Mouse (Mus musculus): ENCODE measurements around the gene Tamm41.

The Tamm41 gene

GRCm38 (mm10) chr6:115027485-115027992 lies 10.1 kb downstream of the Tamm41 start:
- DNase-seq (ENCODE audit: low spot score in 2 of 2) = no peak

- DNase-seq (ENCODE audit: low spot score in 2 of 2) = no peak
These were observed 14.8 kb downstream of the Tamm41 start for GRCm38 (mm10) chr6:115022876-115023275.

GRCm38 (mm10) chr6:115015461-115015860 lies 22.2 kb downstream of the Tamm41 start:
- DNase-seq (ENCODE audit: low spot score in 2 of 2) = no peak

- DNase-seq (ENCODE audit: low spot score in 2 of 2) = no peak
These were observed 24.1 kb downstream of the Tamm41 start for GRCm38 (mm10) chr6:115013574-115013973.

GRCm38 (mm10) chr6:115011792-115012191 lies 25.9 kb downstream of the Tamm41 start:
- no peak for DNase-seq (ENCODE audit: low spot score in 2 of 2)

- no peak for DNase-seq (ENCODE audit: low spot score in 2 of 2)
These were observed 26.9 kb downstream of the Tamm41 start for GRCm38 (mm10) chr6:115010815-115011214.

- DNase-seq (ENCODE audit: low spot score in 2 of 2) = no peak
These were observed 27.4 kb downstream of the Tamm41 start for GRCm38 (mm10) chr6:115010304-115010703.

- peak; percentile 34 to 73 for DNase-seq (ENCODE audit: low spot score in 2 of 2)
These were observed 29.9 kb downstream of the Tamm41 start for GRCm38 (mm10) chr6:115007728-115008127.

- no peak for DNase-seq (ENCODE audit: low spot score in 2 of 2)
These were observed 30.7 kb downstream of the Tamm41 start for GRCm38 (mm10) chr6:115006948-115007347.

GRCm38 (mm10) chr6:115006065-115006464 lies 31.6 kb downstream of the Tamm41 start:
- no peak for DNase-seq (ENCODE audit: low spot score in 2 of 2)

- DNase-seq (ENCODE audit: low spot score in 2 of 2) = no peak
These were observed 32.3 kb downstream of the Tamm41 start for GRCm38 (mm10) chr6:115005351-115005890.

- no peak for DNase-seq (ENCODE audit: low spot score in 2 of 2)
These were observed 33.0 kb downstream of the Tamm41 start for GRCm38 (mm10) chr6:115004636-115005035.

- no peak for DNase-seq (ENCODE audit: low spot score in 2 of 2)
These were observed 39.2 kb downstream of the Tamm41 start for GRCm38 (mm10) chr6:114998374-114999031.

GRCm38 (mm10) chr6:114997471-114997870 lies 40.2 kb downstream of the Tamm41 start:
- no peak for DNase-seq (ENCODE audit: low spot score in 2 of 2)

GRCm38 (mm10) chr6:114996910-114997309 lies 40.8 kb downstream of the Tamm41 start:
- no peak for DNase-seq (ENCODE audit: low spot score in 2 of 2)

- no peak for DNase-seq (ENCODE audit: low spot score in 2 of 2)
These were observed 43.6 kb downstream of the Tamm41 start for GRCm38 (mm10) chr6:114994079-114994478.

- no peak for DNase-seq (ENCODE audit: low spot score in 2 of 2)
These were observed 44.0 kb downstream of the Tamm41 start for GRCm38 (mm10) chr6:114993659-114994058.

- DNase-seq (ENCODE audit: low spot score in 2 of 2) = no peak
These were observed 45.8 kb downstream of the Tamm41 start for GRCm38 (mm10) chr6:114991909-114992308.

- DNase-seq (ENCODE audit: low spot score in 2 of 2) = no peak
These were observed 49.1 kb downstream of the Tamm41 start for GRCm38 (mm10) chr6:114988619-114988980.

GRCm38 (mm10) chr6:114987966-114988618 lies 49.6 kb downstream of the Tamm41 start:
- no peak for DNase-seq (ENCODE audit: low spot score in 2 of 2)

- no peak for DNase-seq (ENCODE audit: low spot score in 2 of 2)
These were observed 55.0 kb downstream of the Tamm41 start for GRCm38 (mm10) chr6:114982671-114983070.

- no peak for DNase-seq (ENCODE audit: low spot score in 2 of 2)
These were observed 58.0 kb downstream of the Tamm41 start for GRCm38 (mm10) chr6:114979715-114980114.

- DNase-seq (ENCODE audit: low spot score in 2 of 2) = no peak
These were observed 60.7 kb downstream of the Tamm41 start for GRCm38 (mm10) chr6:114976915-114977419.

Data from thymus, postnatal 10 days (tissue).